Mouse (Mus musculus) intestine, postnatal 0 days (tissue): ENCODE measurements around the gene Add3. TPM values are rescaled to one million over a fixed set of nuclear protein-coding genes. Genes with fewer than 3 reads are reported as not detected.

ENCODE experiments used
- ATAC-seq: fragments of 200-750 bp; cut with Nextera tagmentation; 2 replicates; pipeline ENCODE4 v1.8.0; 2017; ENCODE audit warnings: mild to moderate bottlenecking, moderate TSS enrichment, moderate library complexity
- H3K27ac ChIP-seq: fragments of 300-500 bp; sonication (generic); 2 replicates; pipeline ENCODE4 v1.5.1; 2014; ENCODE audit warnings: mild to moderate bottlenecking, low read depth, low read length, moderate library complexity
- H3K27me3 ChIP-seq: fragments of 300-500 bp; sonication (generic); replicated peaks from 2 replicates; pipeline ENCODE4 v1.6.1; 2014; ENCODE audit warnings: low read length, mixed read lengths; ENCODE audit not compliant: control insufficient read depth, insufficient read depth
- H3K36me3 ChIP-seq: fragments of 300-500 bp; sonication (generic); 2 replicates; pipeline ENCODE4 v1.6.1; 2014; ENCODE audit warnings: mild to moderate bottlenecking, moderate library complexity; ENCODE audit not compliant: control insufficient read depth, insufficient read depth
- H3K4me1 ChIP-seq: fragments of 300-500 bp; sonication (generic); replicated peaks from 2 replicates; pipeline ENCODE4 v1.6.1; 2014; ENCODE audit warnings: antibody characterized with exemption, low read length, mixed read lengths; ENCODE audit not compliant: control insufficient read depth, insufficient read depth
- H3K4me2 ChIP-seq: fragments of 300-500 bp; sonication (generic); replicated peaks from 2 replicates; pipeline ENCODE4 v1.6.1; 2014; ENCODE audit warnings: low read depth, mild to moderate bottlenecking, moderate library complexity
- H3K4me3 ChIP-seq: fragments of 300-500 bp; sonication (generic); 2 replicates; pipeline ENCODE4 v1.5.1; 2014; ENCODE audit warnings: low read depth, low read length
- H3K9ac ChIP-seq: fragments of 300-500 bp; sonication (generic); 2 replicates; pipeline ENCODE4 v1.6.1; 2014; ENCODE audit warnings: mild to moderate bottlenecking, low read depth, low read length
- H3K9me3 ChIP-seq: fragments of 300-500 bp; sonication (generic); 2 replicates; pipeline ENCODE4 v1.6.1; 2016; ENCODE audit warnings: mixed run types; ENCODE audit not compliant: control insufficient read depth
- CTCF ChIP-seq: sonication (generic); IDR thresholded peaks from 2 replicates; pipeline ENCODE4 v1.5.1; 2016; ENCODE audit warnings: low read depth, mild to moderate bottlenecking, control low read depth, antibody characterized with exemption, moderate library complexity
- WGBS: fragments of 180-500 bp; shearing (Covaris S2); extraction: QIAGEN DNeasy Blood & Tissue Kit; methylation state at CpG from one replicate; pipeline ENCODE4 v1.1.7; 2014; 5-methylcytosine and 5-hydroxymethylcytosine counted together
- polyA plus RNA-seq: library from polyadenylated mRNA; unstranded; fragments of >200 nt; fragmentation: Nextera tagmentation; extraction: Ambion mirVana; gene quantifications from 2 replicates; pipeline ENCODE4 v1.2.1, GENCODE M21; 2015

Gene Add3
- 46.8 and 50.9 TPM in 2 replicates for polyA plus RNA-seq

DNA sequence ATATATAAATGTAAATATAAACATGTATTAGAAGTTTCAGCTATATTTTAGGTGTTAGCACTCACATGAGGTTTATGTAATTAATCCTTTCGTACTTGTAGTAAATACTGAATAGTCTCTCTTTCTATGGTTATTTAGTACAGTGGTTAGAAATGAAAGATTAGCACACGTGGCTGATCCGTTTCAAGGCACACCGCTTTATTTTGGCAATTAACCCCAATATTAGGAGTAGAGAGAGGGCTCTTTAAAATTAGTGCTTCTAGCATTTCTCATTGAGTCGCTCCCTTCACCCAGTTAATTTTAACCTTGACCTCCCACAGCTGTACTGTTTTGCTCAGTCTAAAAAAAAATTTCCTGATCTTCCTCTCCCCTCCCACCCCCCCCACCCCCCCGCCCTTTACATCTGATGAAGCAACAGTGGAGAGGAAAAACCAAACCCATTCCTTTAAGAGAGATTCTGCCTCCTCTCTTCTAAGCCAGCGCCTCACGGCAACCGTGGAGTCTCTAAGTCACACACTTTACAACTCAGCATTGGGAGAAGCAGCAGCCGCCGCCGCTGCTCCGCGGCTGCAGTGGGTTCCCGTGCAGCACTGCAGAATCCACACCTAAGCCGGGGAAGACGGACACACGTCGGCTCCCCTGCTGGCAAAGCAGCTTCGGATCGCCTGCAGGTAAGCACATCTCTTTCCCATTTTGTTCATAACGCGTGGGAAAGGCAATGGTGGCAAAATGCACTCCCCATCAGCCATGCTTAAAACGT lies at the start of gene Add3:
Gene Add3 (plus strand): TSS at position 400 of the 760 bp plus-strand sequence.
- peak within 1 kb of the TSS; percentile 64 for H3K9ac ChIP-seq
- 6% methylated on average over 24 of the region's 24 CpGs for WGBS
- H3K4me1 ChIP-seq, result peaks cover 4% of the 10 kb centered on the region; the same call in 1 of the 2 replicates
- H3K9me3 ChIP-seq, result no peaks in the 10 kb centered on the region
- no peak for ATAC-seq
- H3K27ac ChIP-seq, result peak within 1 kb of the TSS; percentile 86
- H3K4me2 ChIP-seq, result peak within 1 kb of the TSS; percentile 84
- H3K36me3 ChIP-seq, result no peaks in the 10 kb centered on the region
- peak; percentile 31; the same call in 1 of the 2 replicates for TF ChIP-seq CTCF
- no peaks in the 10 kb centered on the region for H3K27me3 ChIP-seq
- H3K4me3 ChIP-seq, result peak within 1 kb of the TSS; percentile 99

DNA sequence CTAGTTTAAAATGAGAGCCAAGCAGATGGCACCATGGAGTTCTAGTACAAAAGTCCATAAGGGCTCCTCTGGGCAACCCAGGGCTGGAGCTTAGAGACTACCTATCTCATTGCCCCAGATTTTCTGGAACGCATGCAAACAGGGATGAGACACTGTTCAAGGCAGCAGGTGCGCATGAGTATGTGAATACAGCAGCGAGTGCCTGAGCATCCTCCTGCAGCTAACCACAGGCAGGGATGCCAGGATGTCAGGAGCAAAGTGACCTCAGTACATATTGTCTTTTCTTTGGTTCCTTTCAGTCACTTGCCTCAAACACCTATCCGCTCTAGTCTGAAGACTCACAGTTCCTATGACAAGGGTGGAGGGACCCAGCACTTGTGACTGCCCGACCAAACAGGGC lies 49.6 kb upstream of the Add3 start:
- TF ChIP-seq CTCF, result no peak
- H3K4me2 ChIP-seq, result no peak overlapping the region
- no peak for ATAC-seq
- H3K27ac ChIP-seq, result no peak overlapping the region
- H3K27me3 ChIP-seq, result no peaks in the 10 kb centered on the region
- no peaks in the 10 kb centered on the region for H3K36me3 ChIP-seq
- H3K9me3 ChIP-seq, result no peaks in the 10 kb centered on the region
- H3K4me3 ChIP-seq, result no peak overlapping the region
- H3K4me1 ChIP-seq, result peaks cover 4% of the 10 kb centered on the region; the same call in 1 of the 2 replicates
- no peak overlapping the region for H3K9ac ChIP-seq
- 91% methylated on average over 5 of the region's 5 CpGs for WGBS

DNA sequence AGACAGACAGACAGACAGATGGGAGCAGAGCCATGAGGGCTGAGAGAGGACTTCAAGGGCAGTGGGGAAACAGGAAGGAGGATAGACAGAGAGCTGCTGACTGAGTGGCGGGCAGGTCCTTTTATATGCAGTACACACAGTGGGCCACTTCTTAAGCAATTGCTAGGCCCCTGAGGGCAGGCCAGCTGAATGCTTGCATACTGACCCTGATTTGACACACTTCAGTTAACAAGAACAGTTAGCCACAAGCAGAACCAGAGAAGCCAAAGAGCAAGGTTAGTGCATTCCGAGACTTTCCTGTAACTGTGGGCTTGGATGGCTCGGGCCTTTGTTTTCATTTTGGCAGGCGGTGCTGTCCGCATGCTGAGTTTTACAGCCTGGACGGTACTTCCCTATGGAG lies 48.0 kb upstream of the Add3 start:
- WGBS, result 88% methylated on average over 6 of the region's 6 CpGs
- ATAC-seq, result no peak

DNA sequence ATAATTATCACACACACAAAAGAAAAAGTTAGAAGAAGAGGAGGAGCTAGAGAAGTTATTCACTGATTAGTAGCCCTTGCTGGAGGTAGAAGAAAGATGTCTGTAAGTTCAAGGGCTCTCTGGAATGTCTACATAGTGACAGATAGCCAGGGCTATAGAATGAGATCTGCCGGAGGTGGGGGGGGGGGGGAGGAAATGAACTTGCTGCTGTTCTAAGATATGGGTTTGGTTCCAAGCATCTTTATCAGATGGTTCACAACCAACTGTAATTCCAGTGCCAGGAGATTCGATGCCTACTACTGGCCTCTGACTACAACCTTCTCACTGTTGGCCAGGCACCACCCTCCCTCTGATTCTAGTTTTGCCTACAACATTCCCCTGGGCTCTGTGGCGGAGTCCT lies 46.9 kb upstream of the Add3 start:
- H3K4me1 ChIP-seq, result 0 out of 2 replicates have a peak, but pooled peaks cover 4% of the 10 kb centered on the region
- H3K27me3 ChIP-seq, result no peaks in the 10 kb centered on the region
- no peak for ATAC-seq
- H3K27ac ChIP-seq, result no peak overlapping the region
- no peak overlapping the region for H3K4me3 ChIP-seq
- H3K36me3 ChIP-seq, result no peaks in the 10 kb centered on the region
- no peak overlapping the region for H3K9ac ChIP-seq
- H3K4me2 ChIP-seq, result no peak overlapping the region
- H3K9me3 ChIP-seq, result no peaks in the 10 kb centered on the region
- 53% methylated on average over 3 of the region's 3 CpGs for WGBS
- no peak for TF ChIP-seq CTCF

More for the DNA sequence above, 48.0 kb upstream of the Add3 start:
- TF ChIP-seq CTCF, result no peak
- Histone ChIP-seq H3K4me2 (no peak overlapping the region), H3K27me3 (no peaks in the 10 kb centered on the region), H3K36me3 (no peaks in the 10 kb centered on the region), H3K9ac (no peak overlapping the region), H3K9me3 (no peaks in the 10 kb centered on the region), H3K27ac (no peak overlapping the region), H3K4me1 (peaks cover 4% of the 10 kb centered on the region; the same call in 1 of the 2 replicates), H3K4me3 (no peak overlapping the region)

DNA sequence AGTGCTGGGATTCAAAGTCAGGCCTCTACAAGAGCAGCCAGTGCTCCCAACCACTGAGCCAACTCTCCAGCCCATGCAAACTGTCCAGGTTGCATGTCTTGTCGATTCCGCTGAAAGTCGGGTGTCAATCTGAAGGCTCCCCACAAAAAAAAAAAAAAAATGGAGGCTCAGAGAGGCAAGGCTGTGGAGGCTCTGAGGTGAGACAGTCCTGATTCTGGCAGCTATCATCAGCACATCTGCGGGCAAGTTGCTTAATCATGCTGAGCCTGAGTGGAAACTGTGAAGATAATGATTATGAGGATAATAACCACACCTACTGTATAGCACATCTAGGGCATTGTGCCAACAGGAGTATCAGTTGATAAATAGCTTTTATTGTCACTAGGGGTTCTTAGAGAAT lies 45.6 kb upstream of the Add3 start:
- Histone ChIP-seq H3K27ac (no peak overlapping the region), H3K4me3 (no peak overlapping the region), H3K36me3 (no peaks in the 10 kb centered on the region), H3K9ac (no peak overlapping the region), H3K4me1 (0 out of 2 replicates have a peak, but pooled peaks cover 4% of the 10 kb centered on the region), H3K27me3 (no peaks in the 10 kb centered on the region), H3K4me2 (no peak overlapping the region), H3K9me3 (no peaks in the 10 kb centered on the region)
- no peak for TF ChIP-seq CTCF
- WGBS, result 73% methylated on average over 4 of the region's 4 CpGs
- no peak for ATAC-seq

DNA sequence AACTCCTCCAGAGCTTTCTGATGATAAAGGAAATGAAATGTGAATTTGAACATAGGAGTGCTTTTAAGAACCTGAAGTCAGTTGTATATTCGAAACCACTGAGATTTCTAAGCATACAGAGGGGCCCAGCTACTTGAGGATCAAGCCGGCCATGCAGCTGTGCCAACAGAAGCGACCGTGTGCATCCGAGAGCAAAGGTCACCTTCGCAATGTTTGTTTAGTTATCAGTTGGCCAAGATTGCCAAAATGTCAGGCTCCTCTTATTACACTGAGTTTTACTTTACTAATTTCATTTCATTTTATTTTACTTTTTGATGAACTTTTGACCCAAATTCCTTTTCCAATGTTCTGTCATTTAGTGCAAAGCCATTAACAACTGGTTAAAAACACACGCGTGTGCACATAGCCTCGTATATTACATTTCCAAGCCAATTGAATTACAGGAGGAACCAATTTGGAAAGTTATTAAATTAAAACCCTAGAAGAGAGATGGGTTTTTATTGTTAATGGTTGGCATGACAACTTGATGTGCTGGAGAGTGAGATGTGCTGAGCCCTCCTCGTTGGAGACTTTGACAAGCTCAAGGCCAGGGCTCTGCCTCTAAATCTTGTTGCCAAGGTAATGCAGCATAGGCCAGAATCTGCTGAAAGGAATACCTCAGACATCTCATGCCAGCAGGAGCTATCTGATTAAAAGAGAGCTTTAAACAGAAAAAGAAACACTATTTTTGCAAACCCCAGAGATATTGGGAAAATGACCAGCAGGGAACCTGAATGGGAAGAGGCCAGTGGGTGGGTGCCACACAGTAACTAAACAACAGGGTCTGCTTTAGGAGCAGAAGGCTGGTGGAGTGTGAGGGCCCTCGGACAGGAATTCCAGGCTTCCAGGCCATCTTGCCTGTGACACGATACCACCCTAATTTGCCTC lies 38.6 kb upstream of the Add3 start:
- no peak for TF ChIP-seq CTCF
- Histone ChIP-seq H3K36me3 (no peaks in the 10 kb centered on the region), H3K27ac (no peak overlapping the region), H3K27me3 (no peaks in the 10 kb centered on the region), H3K9me3 (no peaks in the 10 kb centered on the region), H3K9ac (no peak overlapping the region), H3K4me3 (no peak overlapping the region), H3K4me1 (no peaks in the 10 kb centered on the region), H3K4me2 (no peak overlapping the region)
- 42% methylated on average over 12 of the region's 12 CpGs for WGBS
- peak; percentile 75 for ATAC-seq
